Mouse (Mus musculus): ENCODE data around the gene Akap6. TPM values are rescaled to one million over a fixed set of nuclear protein-coding genes. Genes with fewer than 3 reads are reported as not detected.

The Akap6 gene
- polyA plus RNA-seq, 1 experiment from 2014 or later: 0.11 TPM

DNA sequence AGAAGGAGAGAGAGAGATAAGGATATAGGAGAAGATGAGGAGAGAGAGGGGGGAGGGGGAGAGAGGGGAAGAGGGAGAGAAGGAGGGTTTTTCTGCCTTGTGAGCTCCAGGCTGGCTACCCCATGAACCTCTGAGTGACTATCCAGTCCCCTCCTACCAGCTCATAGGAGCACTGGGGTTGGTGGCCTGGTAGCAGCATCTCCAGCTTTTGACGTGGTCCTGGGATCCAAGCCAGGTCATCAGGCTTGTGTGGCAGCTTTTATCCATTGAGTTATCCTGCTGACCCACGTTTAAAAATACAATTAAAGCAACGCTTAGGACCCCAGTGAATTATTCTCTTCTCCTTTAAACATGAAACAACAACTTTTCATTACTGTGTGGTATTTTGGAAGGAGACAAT lies 197.6 kb downstream of the Akap6 start:
- H3K4me2 ChIP-seq (ENCODE audit: low read length): no peak overlapping the region
- H3K36me3 ChIP-seq (ENCODE audit: insufficient read depth, low read length): no peaks in the 10 kb centered on the region
- DNase-seq (ENCODE audit: low spot score) (no peak), ATAC-seq (replicated peaks; ENCODE audit: low FRiP score, low read depth) (no peak)
- no peak for TF ChIP-seq CTCF (IDR thresholded peaks at IDR 0.05; ENCODE audit: low read depth)
- no peaks in the 10 kb centered on the region for H3K9me3 ChIP-seq (replicated peaks; ENCODE audit: low read length)
- WGBS: 59% methylated on average over 3 of the region's 3 CpGs
- H3K27ac ChIP-seq: no peak overlapping the region
- H3K27me3 ChIP-seq (ENCODE audit: insufficient read depth, low read length): no peaks in the 10 kb centered on the region
- no peak overlapping the region for H3K4me3 ChIP-seq (replicated peaks; ENCODE audit: low read depth, low read length)
- no peak overlapping the region for H3K9ac ChIP-seq (ENCODE audit: low read depth, low read length)
- H3K4me1 ChIP-seq (replicated peaks; ENCODE audit: insufficient read depth, low read length): no peaks in the 10 kb centered on the region

DNA sequence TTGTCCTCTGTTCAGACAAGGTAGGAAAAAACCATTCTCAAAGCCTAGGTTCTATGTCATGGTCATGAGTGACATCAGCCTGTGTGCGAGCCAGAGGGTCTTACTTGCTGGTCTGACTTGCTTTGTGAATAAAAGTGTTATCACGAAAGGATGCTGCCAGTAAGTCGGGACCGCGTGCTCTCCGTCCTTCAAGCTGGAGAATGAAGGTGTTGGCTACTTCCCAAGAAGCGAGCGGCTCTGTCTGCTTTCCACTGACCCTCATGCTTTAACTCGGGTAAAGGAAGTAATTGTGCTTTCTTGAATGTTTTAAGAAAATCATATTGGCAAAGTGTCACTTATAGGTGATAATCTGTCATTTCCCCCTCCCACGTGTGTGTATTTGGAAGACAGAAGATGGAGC lies 198.9 kb downstream of the Akap6 start:
- DNase-seq (ENCODE audit: low spot score) (no peak), ATAC-seq (replicated peaks; ENCODE audit: low FRiP score, low read depth) (no peak)
- Histone ChIP-seq H3K36me3 (ENCODE audit: insufficient read depth, low read length) (no peaks in the 10 kb centered on the region), H3K4me3 (replicated peaks; ENCODE audit: low read depth, low read length) (no peak overlapping the region), H3K9ac (ENCODE audit: low read depth, low read length) (no peak overlapping the region), H3K9me3 (replicated peaks; ENCODE audit: low read length) (no peaks in the 10 kb centered on the region), H3K27me3 (ENCODE audit: insufficient read depth, low read length) (no peaks in the 10 kb centered on the region), H3K4me1 (replicated peaks; ENCODE audit: insufficient read depth, low read length) (no peaks in the 10 kb centered on the region), H3K27ac (no peak overlapping the region), H3K4me2 (ENCODE audit: low read length) (no peak overlapping the region)
- WGBS: 79% methylated on average over 10 of the region's 10 CpGs
- no peak for TF ChIP-seq CTCF (IDR thresholded peaks at IDR 0.05; ENCODE audit: low read depth)

DNA sequence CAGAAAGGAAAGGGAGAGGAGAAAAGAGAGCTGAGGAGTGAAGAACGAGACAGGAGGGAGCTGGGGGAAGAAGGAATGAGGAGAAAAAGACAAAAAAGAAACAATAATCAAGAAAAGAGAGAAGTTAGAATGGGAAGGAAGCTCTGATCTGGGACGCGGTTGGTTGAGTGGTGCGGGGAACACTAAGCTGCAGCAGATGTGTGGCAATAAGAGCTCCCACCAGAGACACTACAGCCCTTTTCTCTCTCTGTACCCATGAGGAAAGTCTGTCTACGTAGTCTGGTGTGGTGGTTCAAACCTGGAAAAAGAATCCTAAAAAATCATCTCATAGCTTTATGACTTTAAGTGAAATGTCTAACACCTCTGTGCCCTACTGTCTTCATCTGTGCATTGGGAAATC lies 204.9 kb downstream of the Akap6 start:
- no peak for DNase-seq (ENCODE audit: low spot score)
- no peaks in the 10 kb centered on the region for H3K9me3 ChIP-seq (replicated peaks; ENCODE audit: low read length)
- 82% methylated on average over 5 of the region's 5 CpGs for WGBS
- H3K27me3 ChIP-seq (ENCODE audit: insufficient read depth, low read length): no peaks in the 10 kb centered on the region
- ATAC-seq (replicated peaks; ENCODE audit: low FRiP score, low read depth): no peak
- no peak overlapping the region for H3K27ac ChIP-seq
- H3K36me3 ChIP-seq (ENCODE audit: insufficient read depth, low read length): no peaks in the 10 kb centered on the region
- H3K4me3 ChIP-seq (replicated peaks; ENCODE audit: low read depth, low read length): no peak overlapping the region
- no peak for TF ChIP-seq CTCF (IDR thresholded peaks at IDR 0.05; ENCODE audit: low read depth)
- no peak overlapping the region for H3K9ac ChIP-seq (ENCODE audit: low read depth, low read length)
- no peaks in the 10 kb centered on the region for H3K4me1 ChIP-seq (replicated peaks; ENCODE audit: insufficient read depth, low read length)
- no peak overlapping the region for H3K4me2 ChIP-seq (ENCODE audit: low read length)

DNA sequence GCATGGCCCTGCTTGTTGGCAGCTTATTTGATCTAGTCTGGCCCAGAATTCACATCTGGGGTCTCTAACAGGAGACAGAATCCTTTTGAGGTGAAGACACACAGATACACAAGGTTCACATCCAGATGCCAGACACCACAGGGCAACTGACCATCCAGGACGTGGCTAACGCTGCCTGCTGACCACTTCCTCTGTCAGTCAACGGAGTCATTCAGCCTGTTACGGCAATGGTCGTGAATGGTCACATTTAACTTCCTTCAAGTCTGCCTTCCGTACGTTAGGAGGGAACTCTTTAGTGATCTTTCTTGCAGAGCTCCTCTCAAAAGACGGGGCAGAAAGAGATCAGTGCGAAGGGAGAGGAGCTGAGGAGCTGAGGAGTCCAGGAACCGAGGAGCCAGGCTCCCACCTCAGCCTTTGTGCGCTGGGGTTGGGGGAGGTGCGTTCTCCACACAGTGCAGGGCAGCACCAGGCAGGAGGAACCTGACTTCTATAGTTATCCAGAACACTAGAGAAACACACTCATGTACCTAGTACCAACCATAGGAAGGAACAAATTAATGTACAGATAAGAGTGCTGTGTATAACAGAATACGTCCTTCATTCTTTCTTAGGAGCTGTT lies 209.4 kb downstream of the Akap6 start:
- Histone ChIP-seq H3K27ac (no peak overlapping the region), H3K4me3 (replicated peaks; ENCODE audit: low read depth, low read length) (no peak overlapping the region), H3K4me2 (ENCODE audit: low read length) (no peak overlapping the region), H3K9me3 (replicated peaks; ENCODE audit: low read length) (no peaks in the 10 kb centered on the region), H3K9ac (ENCODE audit: low read depth, low read length) (no peak overlapping the region), H3K27me3 (ENCODE audit: insufficient read depth, low read length) (no peaks in the 10 kb centered on the region), H3K4me1 (replicated peaks; ENCODE audit: insufficient read depth, low read length) (no peaks in the 10 kb centered on the region), H3K36me3 (ENCODE audit: insufficient read depth, low read length) (no peaks in the 10 kb centered on the region)
- TF ChIP-seq CTCF (IDR thresholded peaks at IDR 0.05; ENCODE audit: low read depth): no peak
- ATAC-seq (replicated peaks; ENCODE audit: low FRiP score, low read depth) (no peak), DNase-seq (ENCODE audit: low spot score) (no peak)
- WGBS: 45% methylated on average over 13 of the region's 13 CpGs

DNA sequence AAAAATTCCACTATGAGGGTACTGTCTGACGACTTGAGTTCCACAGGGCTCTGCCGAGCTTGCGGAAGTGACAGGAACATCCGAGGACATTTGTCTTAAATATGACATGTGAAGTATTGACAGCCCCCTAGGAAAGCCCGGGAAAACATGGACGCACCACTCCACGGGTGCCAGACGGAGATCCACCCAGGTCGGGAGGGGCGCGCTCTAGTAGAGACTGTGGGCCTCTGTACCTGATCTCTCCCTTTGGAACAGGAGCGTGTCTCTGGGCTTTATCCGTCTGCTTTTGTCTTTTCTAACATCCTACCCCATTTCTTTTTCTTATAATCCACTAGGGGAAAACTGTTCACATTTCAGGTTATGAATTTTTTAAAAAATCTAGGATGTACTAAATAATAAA lies 211.2 kb downstream of the Akap6 start:
- 84% methylated on average over 13 of the region's 13 CpGs for WGBS
- Histone ChIP-seq H3K27me3 (ENCODE audit: insufficient read depth, low read length) (no peaks in the 10 kb centered on the region), H3K27ac (no peak overlapping the region), H3K4me3 (replicated peaks; ENCODE audit: low read depth, low read length) (no peak overlapping the region), H3K4me2 (ENCODE audit: low read length) (no peak overlapping the region), H3K36me3 (ENCODE audit: insufficient read depth, low read length) (no peaks in the 10 kb centered on the region), H3K4me1 (replicated peaks; ENCODE audit: insufficient read depth, low read length) (no peaks in the 10 kb centered on the region), H3K9me3 (replicated peaks; ENCODE audit: low read length) (no peaks in the 10 kb centered on the region), H3K9ac (ENCODE audit: low read depth, low read length) (no peak overlapping the region)
- DNase-seq (ENCODE audit: low spot score) (no peak), ATAC-seq (replicated peaks; ENCODE audit: low FRiP score, low read depth) (no peak)
- TF ChIP-seq CTCF (IDR thresholded peaks at IDR 0.05; ENCODE audit: low read depth): no peak

DNA sequence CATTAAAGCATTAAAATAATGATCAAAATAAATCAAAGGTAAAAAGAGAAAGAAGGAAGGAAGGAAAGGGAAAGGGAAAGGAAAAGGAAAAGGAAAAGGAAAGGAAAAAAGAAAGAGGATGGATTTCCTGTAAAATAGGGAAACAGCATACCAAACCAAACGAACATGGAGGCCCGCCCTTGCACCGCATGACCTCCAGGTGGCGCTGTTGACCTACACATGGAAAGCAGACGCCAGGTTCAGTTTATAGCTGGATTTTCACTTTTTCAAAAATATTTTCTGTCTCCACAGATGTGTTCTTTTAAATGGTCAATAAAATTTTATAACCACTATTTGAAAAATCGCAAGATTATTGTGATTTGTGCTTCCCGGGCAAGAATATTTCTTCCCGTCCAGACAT lies 211.6 kb downstream of the Akap6 start:
- DNase-seq (ENCODE audit: low spot score) (peak; percentile 77), ATAC-seq (replicated peaks; ENCODE audit: low FRiP score, low read depth) (no peak)
- peak; percentile 98 for TF ChIP-seq CTCF (IDR thresholded peaks at IDR 0.05; ENCODE audit: low read depth)
- Histone ChIP-seq H3K4me2 (ENCODE audit: low read length) (peak overlapping the region; percentile 18; the same call in 1 of the 2 replicates), H3K27me3 (ENCODE audit: insufficient read depth, low read length) (no peaks in the 10 kb centered on the region), H3K9me3 (replicated peaks; ENCODE audit: low read length) (no peaks in the 10 kb centered on the region), H3K4me1 (replicated peaks; ENCODE audit: insufficient read depth, low read length) (no peaks in the 10 kb centered on the region), H3K9ac (ENCODE audit: low read depth, low read length) (no peak overlapping the region), H3K36me3 (ENCODE audit: insufficient read depth, low read length) (no peaks in the 10 kb centered on the region), H3K27ac (no peak overlapping the region), H3K4me3 (replicated peaks; ENCODE audit: low read depth, low read length) (no peak overlapping the region)
- WGBS: 8% methylated on average over 8 of the region's 8 CpGs

DNA sequence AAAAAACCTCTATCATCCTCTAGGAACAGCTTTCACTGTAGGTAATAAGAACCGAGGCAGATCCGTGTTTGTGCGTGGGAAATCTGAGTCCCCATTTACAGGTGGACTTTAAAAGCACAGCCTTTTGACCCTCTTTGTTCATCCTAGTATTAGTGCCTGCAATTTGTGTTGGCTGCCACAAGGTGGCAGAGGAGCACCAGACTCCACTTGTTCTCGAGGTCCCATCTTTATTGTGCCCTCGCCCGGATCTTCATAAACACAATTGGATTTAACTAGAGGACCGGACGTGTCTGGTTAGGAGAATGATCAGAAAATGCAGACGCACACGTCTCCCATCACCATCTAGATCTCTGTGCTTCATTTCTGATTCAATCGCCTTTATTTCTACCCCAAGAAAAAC lies 219.8 kb downstream of the Akap6 start:
- 33% methylated on average over 11 of the region's 11 CpGs for WGBS
- Histone ChIP-seq H3K9ac (ENCODE audit: low read depth, low read length) (no peak overlapping the region), H3K4me2 (ENCODE audit: low read length) (no peak overlapping the region), H3K27ac (no peak overlapping the region), H3K27me3 (ENCODE audit: insufficient read depth, low read length) (no peaks in the 10 kb centered on the region), H3K4me3 (replicated peaks; ENCODE audit: low read depth, low read length) (no peak overlapping the region), H3K9me3 (replicated peaks; ENCODE audit: low read length) (no peaks in the 10 kb centered on the region), H3K4me1 (replicated peaks; ENCODE audit: insufficient read depth, low read length) (no peaks in the 10 kb centered on the region), H3K36me3 (ENCODE audit: insufficient read depth, low read length) (no peaks in the 10 kb centered on the region)
- DNase-seq (ENCODE audit: low spot score) (peak; percentile 51), ATAC-seq (replicated peaks; ENCODE audit: low FRiP score, low read depth) (no peak)
- TF ChIP-seq CTCF (IDR thresholded peaks at IDR 0.05; ENCODE audit: low read depth): peak; percentile 80
